Mouse (Mus musculus) kidney, embryonic 15.5 days (tissue): Measurements from ENCODE around the gene Catsperg1. TPM values are rescaled to one million over a fixed set of nuclear protein-coding genes. Genes with fewer than 3 reads are reported as not detected.

Experiments used
- ATAC-seq: fragments of 200-750 bp; cut with Nextera tagmentation; replicated peaks from 2 replicates; pipeline ENCODE4 v1.8.0; 2017; ENCODE audit warnings: moderate TSS enrichment; ENCODE audit not compliant: low FRiP score
- H3K27ac ChIP-seq: fragments of 300-500 bp; sonication (generic); 2 replicates; pipeline ENCODE4 v1.5.1; 2015; ENCODE audit warnings: mild to moderate bottlenecking, inconsistent platforms
- H3K27me3 ChIP-seq: fragments of 300-500 bp; sonication (generic); 2 replicates; pipeline ENCODE4 v1.6.1; 2015; ENCODE audit warnings: inconsistent platforms
- H3K36me3 ChIP-seq: fragments of 300-500 bp; sonication (generic); 2 replicates; pipeline ENCODE4 v1.6.1; 2015; ENCODE audit warnings: inconsistent platforms
- H3K4me1 ChIP-seq: fragments of 300-500 bp; sonication (generic); 2 replicates; pipeline ENCODE4 v1.6.1; 2015; ENCODE audit warnings: inconsistent platforms
- H3K4me2 ChIP-seq: fragments of 300-500 bp; sonication (generic); 2 replicates; pipeline ENCODE4 v1.6.1; 2015; ENCODE audit warnings: moderate library complexity, mild to moderate bottlenecking, inconsistent platforms
- H3K4me3 ChIP-seq: fragments of 300-500 bp; sonication (generic); replicated peaks from 2 replicates; pipeline ENCODE4 v1.5.1; 2015; ENCODE audit warnings: mild to moderate bottlenecking, inconsistent platforms
- H3K9ac ChIP-seq: fragments of 300-500 bp; sonication (generic); 2 replicates; pipeline ENCODE4 v1.6.1; 2015; ENCODE audit warnings: mild to moderate bottlenecking, inconsistent platforms
- H3K9me3 ChIP-seq: fragments of 300-500 bp; sonication (generic); replicated peaks from 2 replicates; pipeline ENCODE4 v1.6.1; 2016; ENCODE audit warnings: inconsistent platforms
- WGBS: fragments of 180-500 bp; shearing (Covaris S2); methylation state at CpG from one replicate; pipeline ENCODE4 v1.1.7; 2015; ENCODE audit warnings: mixed read lengths; 5-methylcytosine and 5-hydroxymethylcytosine counted together
- polyA plus RNA-seq: library from polyadenylated mRNA; unstranded; fragments of >200 nt; fragmentation: Nextera tagmentation; extraction: Ambion mirVana; gene quantifications from 2 replicates; pipeline ENCODE4 v1.2.1, GENCODE M21; 2015

Gene Catsperg1
- 0.96 and 1.1 TPM in 2 replicates for polyA plus RNA-seq

- no peaks in the 10 kb centered on the region for H3K27me3 ChIP-seq
- H3K9me3 ChIP-seq = peaks cover 8% of the 10 kb centered on the region; the same call in 1 of the 2 replicates
- H3K9ac ChIP-seq = no peak within 1 kb of the TSS
- H3K4me2 ChIP-seq = peak within 1 kb of the TSS; percentile 66
- no peaks in the 10 kb centered on the region for H3K36me3 ChIP-seq
- peak; percentile 81 for ATAC-seq
- H3K27ac ChIP-seq = peak within 1 kb of the TSS; percentile 37; the same call in 1 of the 2 replicates
- WGBS = 3% methylated on average over 20 of the region's 20 CpGs
- H3K4me3 ChIP-seq = peak within 1 kb of the TSS; percentile 18
- H3K4me1 ChIP-seq = peaks cover 25% of the 10 kb centered on the region
These were observed at the start of gene Catsperg1 for GRCm38 (mm10) chr7:29213675-29214082. TSS of gene Catsperg1 (minus strand) at chr7:29214035.

- H3K9me3 ChIP-seq = no peaks in the 10 kb centered on the region
- 43% methylated on average over 6 of the region's 6 CpGs for WGBS
- H3K4me3 ChIP-seq = no peak overlapping the region
- peaks cover 42% of the 10 kb centered on the region for H3K4me1 ChIP-seq
- H3K4me2 ChIP-seq = no peak overlapping the region
- ATAC-seq = no peak
- no peaks in the 10 kb centered on the region for H3K27me3 ChIP-seq
- peaks cover 13% of the 10 kb centered on the region; the same call in 1 of the 2 replicates for H3K36me3 ChIP-seq
- no peak overlapping the region for H3K27ac ChIP-seq
- H3K9ac ChIP-seq = no peak overlapping the region
These were observed 48.3 kb upstream of the Catsperg1 start for GRCm38 (mm10) chr7:29262151-29262550.

DNA sequence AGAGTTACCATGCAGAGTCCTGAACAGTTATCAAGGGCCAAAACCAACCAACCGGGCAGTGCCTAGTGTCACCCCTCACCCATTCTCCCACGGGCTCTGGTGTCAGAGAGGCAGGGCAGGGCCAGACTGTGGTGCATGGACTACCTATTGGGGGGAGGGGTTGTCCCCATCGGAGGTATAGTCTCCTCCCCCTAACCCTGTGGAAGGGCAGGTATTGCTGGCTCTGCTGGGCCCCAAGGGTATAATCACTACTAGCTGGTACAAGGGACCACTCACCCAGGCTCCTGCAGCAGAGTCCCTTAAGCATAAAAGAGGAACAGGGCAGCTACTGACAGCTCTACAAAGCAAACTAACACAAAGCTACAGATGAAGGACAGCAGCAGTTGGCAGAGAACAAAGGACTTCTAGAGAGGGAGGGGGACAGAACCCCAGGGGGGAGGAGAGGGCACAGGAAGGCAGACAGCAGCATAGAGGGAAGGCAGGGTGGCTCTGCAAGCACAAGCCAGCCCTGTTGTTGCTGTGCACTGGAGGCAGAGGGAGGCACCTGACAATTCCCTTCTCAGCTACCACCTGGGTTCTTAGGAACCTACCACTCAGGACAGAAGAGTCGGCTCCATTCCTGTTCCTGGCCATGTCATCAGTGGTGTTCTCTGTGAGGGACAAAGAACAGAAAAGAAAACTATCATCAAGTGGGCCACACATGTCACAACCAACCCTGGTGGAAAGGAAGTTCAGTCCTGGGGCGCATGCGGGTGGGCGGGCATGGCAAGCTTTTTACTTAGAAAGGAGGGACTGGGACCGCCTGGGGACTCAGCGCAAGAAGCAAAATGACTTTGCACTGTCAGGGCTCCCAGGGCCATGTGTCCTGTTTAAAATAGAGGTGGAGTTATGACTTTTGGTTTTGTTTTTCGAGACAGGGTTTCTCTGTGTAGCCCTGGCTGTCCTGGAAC is 46.2 kb upstream of the Catsperg1 start:
- H3K9ac ChIP-seq = no peak overlapping the region
- 74% methylated on average over 10 of the region's 10 CpGs for WGBS
- peaks cover 26% of the 10 kb centered on the region for H3K36me3 ChIP-seq
- peaks cover 27% of the 10 kb centered on the region for H3K4me1 ChIP-seq
- no peak overlapping the region for H3K4me3 ChIP-seq
- H3K4me2 ChIP-seq = no peak overlapping the region
- H3K27ac ChIP-seq = no peak overlapping the region
- ATAC-seq = no peak
- H3K9me3 ChIP-seq = no peaks in the 10 kb centered on the region
- no peaks in the 10 kb centered on the region for H3K27me3 ChIP-seq

DNA sequence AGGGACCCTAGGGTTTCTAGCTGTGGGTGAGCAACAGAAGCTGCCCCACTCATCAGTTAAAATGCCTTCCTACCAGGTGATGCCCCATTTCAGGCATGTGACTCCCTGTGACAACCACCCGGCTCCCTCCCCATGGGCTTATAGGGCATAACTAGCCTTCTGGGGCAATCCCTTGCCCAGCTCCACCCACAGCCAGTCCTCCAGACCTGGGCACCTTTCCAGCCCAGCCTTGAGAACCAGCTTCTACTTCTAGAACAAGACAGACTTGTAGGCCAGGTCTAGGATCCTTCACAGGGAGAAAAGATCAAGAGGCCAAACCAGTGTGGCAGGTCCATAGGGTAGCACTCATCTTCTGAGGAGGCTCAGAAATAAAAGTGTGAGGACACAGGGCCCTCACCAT is 43.5 kb upstream of the Catsperg1 start:
- H3K4me1 ChIP-seq = peaks cover 29% of the 10 kb centered on the region
- no peaks in the 10 kb centered on the region for H3K9me3 ChIP-seq
- no peak for ATAC-seq
- H3K27ac ChIP-seq = no peak overlapping the region
- no peak overlapping the region for H3K9ac ChIP-seq
- H3K4me3 ChIP-seq = no peak overlapping the region
- WGBS = 80% methylated on average over 1 of the region's 1 CpGs
- H3K27me3 ChIP-seq = no peaks in the 10 kb centered on the region
- peaks cover 27% of the 10 kb centered on the region for H3K36me3 ChIP-seq
- H3K4me2 ChIP-seq = no peak overlapping the region

GRCm38 (mm10) chr7:29255875-29256274 is 42.0 kb upstream of the Catsperg1 start:
- Histone ChIP-seq H3K4me3 (no peak overlapping the region), H3K27ac (no peak overlapping the region), H3K36me3 (peaks cover 27% of the 10 kb centered on the region), H3K4me1 (peaks cover 22% of the 10 kb centered on the region), H3K9ac (no peak overlapping the region), H3K9me3 (no peaks in the 10 kb centered on the region), H3K27me3 (no peaks in the 10 kb centered on the region), H3K4me2 (no peak overlapping the region)
- ATAC-seq = no peak
- 79% methylated on average over 4 of the region's 4 CpGs for WGBS

DNA sequence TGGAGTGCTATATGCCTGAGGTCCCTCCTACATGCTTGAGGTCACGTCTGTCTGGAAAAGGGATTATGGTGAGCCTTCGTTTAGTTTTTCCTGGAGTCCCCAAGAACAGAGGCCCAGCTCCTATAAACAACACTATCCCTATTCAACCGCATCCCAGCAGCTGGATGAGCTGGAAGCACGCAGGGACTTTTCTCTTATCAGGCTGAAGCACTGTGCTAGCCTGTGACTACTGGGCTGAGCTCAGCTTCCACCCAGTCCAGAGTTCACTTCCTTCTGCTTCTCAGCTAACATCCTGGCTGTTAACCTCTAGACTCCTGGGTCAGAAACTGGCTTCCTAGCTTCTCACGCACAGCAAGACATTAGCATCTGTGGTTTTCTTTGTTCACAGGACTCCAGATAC is 40.0 kb upstream of the Catsperg1 start:
- Histone ChIP-seq H3K36me3 (peaks cover 22% of the 10 kb centered on the region), H3K27me3 (peaks cover 8% of the 10 kb centered on the region; the same call in 1 of the 2 replicates), H3K4me3 (no peak overlapping the region), H3K27ac (0 out of 2 replicates have a peak overlapping the region, but pooled peaks have one; percentile 23), H3K4me1 (peaks cover 26% of the 10 kb centered on the region), H3K4me2 (no peak overlapping the region), H3K9ac (no peak overlapping the region), H3K9me3 (no peaks in the 10 kb centered on the region)
- 20% methylated on average over 5 of the region's 5 CpGs for WGBS
- 0 out of 2 replicates have a peak, but pooled peaks have one; percentile 50 for ATAC-seq

GRCm38 (mm10) chr7:29251166-29251565 is 37.3 kb upstream of the Catsperg1 start:
- Histone ChIP-seq H3K27me3 (peaks cover 8% of the 10 kb centered on the region; the same call in 1 of the 2 replicates), H3K9ac (no peak overlapping the region), H3K36me3 (peaks cover 19% of the 10 kb centered on the region; the same call in 1 of the 2 replicates), H3K9me3 (no peaks in the 10 kb centered on the region), H3K4me1 (peaks cover 42% of the 10 kb centered on the region), H3K4me2 (no peak overlapping the region), H3K4me3 (no peak overlapping the region), H3K27ac (no peak overlapping the region)
- ATAC-seq = no peak
- 78% methylated on average over 3 of the region's 3 CpGs for WGBS

GRCm38 (mm10) chr7:29248261-29248841 is 34.5 kb upstream of the Catsperg1 start, which contains the start of gene 2200002D01Rik:
TSS of gene 2200002D01Rik (minus strand) at chr7:29248466.
- Histone ChIP-seq H3K27me3 (peaks cover 8% of the 10 kb centered on the region; the same call in 1 of the 2 replicates), H3K9ac (peak within 1 kb of the TSS; percentile 35; the same call in 1 of the 2 replicates), H3K9me3 (no peaks in the 10 kb centered on the region), H3K4me2 (peak within 1 kb of the TSS; percentile 67), H3K36me3 (peaks cover 34% of the 10 kb centered on the region), H3K27ac (peak within 1 kb of the TSS; percentile 66), H3K4me1 (peaks cover 34% of the 10 kb centered on the region), H3K4me3 (peak within 1 kb of the TSS; percentile 35)
- ATAC-seq = peak; percentile 63; the same call in 1 of the 2 replicates
- 11% methylated on average over 20 of the region's 20 CpGs for WGBS

GRCm38 (mm10) chr7:29247706-29248105 is 33.9 kb upstream of the Catsperg1 start:
- H3K27ac ChIP-seq = 0 out of 2 replicates have a peak overlapping the region, but pooled peaks have one; percentile 66
- 0 out of 2 replicates have a peak, but pooled peaks have one; percentile 7 for ATAC-seq
- no peaks in the 10 kb centered on the region for H3K9me3 ChIP-seq
- H3K4me2 ChIP-seq = peak overlapping the region; percentile 67
- 16% methylated on average over 19 of the region's 19 CpGs for WGBS
- H3K4me1 ChIP-seq = peaks cover 30% of the 10 kb centered on the region
- peak overlapping the region; percentile 35; the same call in 1 of the 2 replicates for H3K9ac ChIP-seq
- H3K36me3 ChIP-seq = peaks cover 34% of the 10 kb centered on the region
- H3K27me3 ChIP-seq = peaks cover 8% of the 10 kb centered on the region; the same call in 1 of the 2 replicates
- H3K4me3 ChIP-seq = peak overlapping the region; percentile 35

DNA sequence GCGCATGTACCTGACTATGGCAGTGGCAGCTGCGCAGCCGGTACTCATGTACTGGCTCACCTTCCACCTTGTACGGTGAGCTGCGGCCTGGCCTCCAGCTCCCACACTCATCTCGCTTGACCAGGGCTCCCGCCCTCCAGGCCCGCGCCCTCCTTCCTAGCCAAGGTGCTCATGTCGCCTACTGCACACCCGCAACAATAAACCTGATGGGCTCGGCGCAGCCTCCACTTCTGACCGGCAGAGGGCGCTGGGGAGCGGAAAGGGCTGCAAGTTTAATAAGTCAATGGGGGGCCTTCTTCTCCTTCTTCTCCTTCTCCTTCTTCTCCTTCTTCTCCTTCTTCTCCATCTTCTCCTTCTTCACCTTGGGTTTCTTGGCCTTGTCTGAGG is 33.5 kb upstream of the Catsperg1 start:
- ATAC-seq = no peak
- Histone ChIP-seq H3K9me3 (no peaks in the 10 kb centered on the region), H3K9ac (peak overlapping the region; percentile 35; the same call in 1 of the 2 replicates), H3K27ac (no peak overlapping the region), H3K27me3 (peaks cover 8% of the 10 kb centered on the region; the same call in 1 of the 2 replicates), H3K4me3 (peak overlapping the region; percentile 35), H3K4me2 (peak overlapping the region; percentile 67), H3K4me1 (peaks cover 30% of the 10 kb centered on the region), H3K36me3 (peaks cover 34% of the 10 kb centered on the region)
- 23% methylated on average over 16 of the region's 16 CpGs for WGBS

DNA sequence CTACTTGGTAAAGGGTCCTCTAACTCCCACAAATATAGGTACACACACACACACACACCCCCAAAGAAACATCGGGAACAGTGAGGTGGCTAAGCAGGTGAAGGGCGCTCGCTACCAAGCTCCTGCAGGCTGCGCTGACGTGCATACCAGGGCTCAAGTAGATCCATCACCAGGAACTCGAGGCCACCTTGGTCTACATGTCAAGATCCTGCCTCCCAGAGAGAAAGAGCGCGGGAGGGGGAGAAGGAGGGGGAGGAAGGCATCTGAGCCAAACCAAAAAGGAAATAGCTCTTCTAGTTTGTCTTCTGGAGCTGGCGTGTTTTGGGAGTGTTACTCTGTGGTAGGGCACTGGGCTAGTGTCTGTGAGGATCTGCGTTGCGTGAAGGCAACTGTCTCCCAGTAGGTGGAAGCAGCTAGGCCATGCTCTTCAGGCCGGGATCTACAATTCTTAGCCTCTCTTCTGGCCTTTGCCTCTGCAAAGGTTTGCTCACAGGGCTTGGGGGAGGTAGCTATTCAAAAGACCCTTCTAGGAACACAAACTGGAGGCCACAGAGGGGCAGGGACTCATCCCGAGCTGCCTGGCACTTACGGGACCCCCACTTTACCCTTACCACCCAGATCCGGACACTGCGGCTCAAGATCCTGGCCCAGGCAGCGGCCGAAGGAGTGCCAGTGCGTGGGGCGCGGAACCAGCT is 32.9 kb upstream of the Catsperg1 start:
- no peak for ATAC-seq
- H3K4me1 ChIP-seq = peaks cover 34% of the 10 kb centered on the region
- H3K27me3 ChIP-seq = peaks cover 8% of the 10 kb centered on the region; the same call in 1 of the 2 replicates
- no peak overlapping the region for H3K27ac ChIP-seq
- H3K4me2 ChIP-seq = peak overlapping the region; percentile 67
- H3K36me3 ChIP-seq = peaks cover 34% of the 10 kb centered on the region
- no peaks in the 10 kb centered on the region for H3K9me3 ChIP-seq
- H3K4me3 ChIP-seq = peak overlapping the region; percentile 35; the same call in 1 of the 2 replicates
- H3K9ac ChIP-seq = no peak overlapping the region
- 86% methylated on average over 21 of the region's 21 CpGs for WGBS
